Mouse (Mus musculus) neural tube, embryonic 15.5 days (tissue): ENCODE results near the gene Tlnrd1. TPM values are rescaled to one million over a fixed set of nuclear protein-coding genes. Genes with fewer than 3 reads are reported as not detected.
A peak's percentile ranks its signal among the peaks of the same experiment; 100 is the strongest.

ENCODE experiments used
- ATAC-seq: fragments of 200-750 bp; cut with Nextera tagmentation; 2 replicates; pipeline ENCODE4 v1.8.0; 2017; ENCODE audit warnings: mild to moderate bottlenecking, moderate TSS enrichment, moderate library complexity; ENCODE audit not compliant: low FRiP score
- H3K27ac ChIP-seq: fragments of 300-500 bp; sonication (generic); replicated peaks from 2 replicates; pipeline ENCODE4 v1.5.1; 2015; ENCODE audit warnings: mild to moderate bottlenecking, inconsistent platforms
- H3K27me3 ChIP-seq: fragments of 300-500 bp; sonication (generic); replicated peaks from 2 replicates; pipeline ENCODE4 v1.6.1; 2015; ENCODE audit warnings: inconsistent platforms
- H3K36me3 ChIP-seq: fragments of 300-500 bp; sonication (generic); 2 replicates; pipeline ENCODE4 v1.6.1; 2015; ENCODE audit warnings: inconsistent platforms
- H3K4me1 ChIP-seq: fragments of 300-500 bp; sonication (generic); 2 replicates; pipeline ENCODE4 v1.6.1; 2015; ENCODE audit warnings: inconsistent platforms
- H3K4me2 ChIP-seq: fragments of 300-500 bp; sonication (generic); 2 replicates; pipeline ENCODE4 v1.6.1; 2015; ENCODE audit warnings: inconsistent platforms, mild to moderate bottlenecking, moderate library complexity
- H3K4me3 ChIP-seq: fragments of 300-500 bp; sonication (generic); replicated peaks from 2 replicates; pipeline ENCODE4 v1.5.1; 2015; ENCODE audit warnings: mild to moderate bottlenecking, inconsistent platforms
- H3K9ac ChIP-seq: fragments of 300-500 bp; sonication (generic); replicated peaks from 2 replicates; pipeline ENCODE4 v1.6.1; 2015; ENCODE audit warnings: mild to moderate bottlenecking, inconsistent platforms
- H3K9me3 ChIP-seq: fragments of 300-500 bp; sonication (generic); replicated peaks from 2 replicates; pipeline ENCODE4 v1.6.1; 2016; ENCODE audit warnings: inconsistent platforms
- WGBS: fragments of 180-500 bp; shearing (Covaris S2); methylation state at CpG from one replicate; pipeline ENCODE4 v1.1.7; 2015; ENCODE audit warnings: mixed read lengths; 5-methylcytosine and 5-hydroxymethylcytosine counted together
- polyA plus RNA-seq: library from polyadenylated mRNA; unstranded; fragments of >200 nt; fragmentation: Nextera tagmentation; extraction: Ambion mirVana; gene quantifications from 2 replicates; pipeline ENCODE4 v1.2.1, GENCODE M21; 2015

Gene Tlnrd1
- polyA plus RNA-seq: 10.9 TPM in 2 replicates

DNA sequence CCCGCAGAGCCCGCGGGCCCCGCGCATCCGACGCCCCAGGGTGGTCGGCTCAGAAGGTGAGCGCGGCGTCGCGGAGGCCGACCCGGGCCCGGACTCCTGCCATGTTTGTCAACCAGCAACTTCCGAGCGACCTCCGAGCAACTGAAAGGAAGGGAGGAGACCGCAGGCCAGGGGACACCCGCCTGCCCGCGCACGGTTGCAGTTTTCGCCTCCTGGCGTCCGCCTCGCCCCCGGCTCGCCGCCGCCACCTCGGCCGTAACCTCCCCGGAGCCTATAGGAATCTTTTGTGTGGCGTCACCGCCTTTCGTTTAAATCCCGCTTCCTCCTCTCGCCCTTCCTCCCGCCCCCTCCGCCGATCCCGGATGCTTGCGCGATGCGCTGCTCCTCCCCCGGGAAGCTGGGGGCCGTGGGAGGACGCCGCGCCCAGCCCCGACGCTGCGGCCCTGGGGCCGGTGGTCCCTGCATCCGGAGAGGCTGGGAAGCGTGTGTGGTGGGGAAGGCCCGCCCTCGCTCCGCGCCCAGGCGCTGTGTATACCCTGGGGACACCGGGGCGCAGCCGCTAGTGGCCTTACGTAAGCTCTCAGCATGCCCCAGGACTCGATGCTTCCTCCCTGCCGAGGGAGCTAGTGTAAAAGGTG, at the start of gene Tlnrd1, which contains the start of gene Mesd:
TSS of gene Tlnrd1 (minus strand) at position 285 of the 638 bp plus-strand sequence.
TSS of gene Mesd (plus strand) at position 446 of the 638 bp plus-strand sequence.
- H3K9ac ChIP-seq: peak within 1 kb of the TSS; percentile 92
- H3K4me1 ChIP-seq: peaks cover 48% of the 10 kb centered on the region
- H3K9me3 ChIP-seq: no peaks in the 10 kb centered on the region
- ATAC-seq: peak; percentile 90
- H3K27me3 ChIP-seq: no peaks in the 10 kb centered on the region
- under 1% methylated on average over 62 of the region's 69 CpGs for WGBS
- H3K4me3 ChIP-seq: peak within 1 kb of the TSS; percentile 83
- H3K27ac ChIP-seq: peak within 1 kb of the TSS; percentile 94
- peak within 1 kb of the TSS; percentile 70 for H3K4me2 ChIP-seq
- H3K36me3 ChIP-seq: no peaks in the 10 kb centered on the region

DNA sequence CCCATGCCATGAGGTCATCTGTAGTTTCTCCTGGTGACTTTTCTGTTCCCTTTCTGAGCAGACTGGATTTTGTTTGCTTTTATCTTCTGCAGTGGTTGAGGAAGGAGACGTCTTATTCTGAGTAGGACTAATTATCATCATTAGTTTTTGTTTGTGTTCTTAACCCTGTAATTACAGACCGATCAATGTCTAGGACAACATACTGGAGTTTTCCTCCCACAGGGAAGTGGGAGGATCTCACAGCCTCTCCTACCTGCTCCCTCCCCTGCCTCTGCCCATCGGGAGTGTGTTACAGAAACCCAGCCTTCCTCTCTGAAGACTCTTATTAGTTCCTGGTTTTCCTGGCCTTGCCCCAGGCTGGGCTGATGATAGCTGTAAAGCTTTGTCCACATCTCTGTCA, 37.5 kb upstream of the Tlnrd1 start:
- H3K9me3 ChIP-seq: no peaks in the 10 kb centered on the region
- H3K36me3 ChIP-seq: no peaks in the 10 kb centered on the region
- ATAC-seq: no peak
- H3K4me3 ChIP-seq: no peak overlapping the region
- no peak overlapping the region for H3K4me2 ChIP-seq
- no peaks in the 10 kb centered on the region for H3K27me3 ChIP-seq
- H3K27ac ChIP-seq: no peak overlapping the region
- WGBS: 65% methylated on average over 3 of the region's 3 CpGs
- H3K4me1 ChIP-seq: no peaks in the 10 kb centered on the region
- H3K9ac ChIP-seq: no peak overlapping the region

DNA sequence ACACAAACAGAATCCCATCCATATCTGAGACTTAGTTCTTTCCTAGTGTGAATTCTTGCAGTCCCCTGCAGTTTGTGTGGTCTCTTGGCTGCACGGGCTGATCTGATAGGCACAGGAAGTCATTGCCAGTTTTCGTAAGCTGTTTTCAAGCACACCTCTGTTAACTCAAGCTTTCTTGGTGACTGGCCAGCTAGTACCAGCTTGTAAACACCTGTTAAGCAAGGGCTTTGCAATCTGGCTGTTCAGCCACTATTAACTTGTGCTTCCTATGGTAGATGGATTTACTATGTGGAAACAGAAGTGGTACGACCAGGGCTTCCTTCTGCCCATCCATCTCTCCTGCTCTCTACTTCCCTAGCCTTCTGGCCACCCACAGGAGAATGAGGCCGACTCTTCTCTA, 36.1 kb upstream of the Tlnrd1 start:
- Histone ChIP-seq H3K9me3 (no peaks in the 10 kb centered on the region), H3K4me2 (no peak overlapping the region), H3K27ac (no peak overlapping the region), H3K9ac (no peak overlapping the region), H3K27me3 (no peaks in the 10 kb centered on the region), H3K4me3 (no peak overlapping the region), H3K36me3 (no peaks in the 10 kb centered on the region), H3K4me1 (no peaks in the 10 kb centered on the region)
- no peak for ATAC-seq
- 81% methylated on average over 4 of the region's 4 CpGs for WGBS

DNA sequence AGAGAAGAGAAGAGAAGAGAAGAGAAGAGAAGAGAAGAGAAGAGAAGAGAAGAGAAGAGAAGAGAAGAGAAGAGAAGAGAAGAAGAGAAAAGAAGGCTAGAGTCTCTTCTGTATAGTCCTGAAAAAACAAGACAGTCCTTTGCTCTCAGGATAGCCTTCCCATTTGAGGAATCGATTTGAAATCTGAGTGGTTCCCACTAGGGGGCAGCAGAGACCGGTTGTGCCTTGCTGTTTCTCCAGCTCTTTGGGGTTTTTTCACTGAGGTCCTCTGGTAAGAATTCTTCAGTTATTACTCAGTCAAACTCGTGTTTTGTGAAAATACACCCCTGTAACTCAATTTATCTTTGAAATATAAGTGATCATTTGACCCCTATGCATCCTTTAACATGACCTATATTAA, 30.5 kb upstream of the Tlnrd1 start:
- no peak overlapping the region for H3K9ac ChIP-seq
- no peak overlapping the region for H3K4me3 ChIP-seq
- ATAC-seq: peak; percentile 50; the same call in 1 of the 2 replicates
- no peak overlapping the region for H3K4me2 ChIP-seq
- no peaks in the 10 kb centered on the region for H3K9me3 ChIP-seq
- no peak overlapping the region for H3K27ac ChIP-seq
- no peaks in the 10 kb centered on the region for H3K36me3 ChIP-seq
- WGBS: 0% methylated on average over 3 of the region's 3 CpGs
- no peaks in the 10 kb centered on the region for H3K4me1 ChIP-seq
- no peaks in the 10 kb centered on the region for H3K27me3 ChIP-seq

DNA sequence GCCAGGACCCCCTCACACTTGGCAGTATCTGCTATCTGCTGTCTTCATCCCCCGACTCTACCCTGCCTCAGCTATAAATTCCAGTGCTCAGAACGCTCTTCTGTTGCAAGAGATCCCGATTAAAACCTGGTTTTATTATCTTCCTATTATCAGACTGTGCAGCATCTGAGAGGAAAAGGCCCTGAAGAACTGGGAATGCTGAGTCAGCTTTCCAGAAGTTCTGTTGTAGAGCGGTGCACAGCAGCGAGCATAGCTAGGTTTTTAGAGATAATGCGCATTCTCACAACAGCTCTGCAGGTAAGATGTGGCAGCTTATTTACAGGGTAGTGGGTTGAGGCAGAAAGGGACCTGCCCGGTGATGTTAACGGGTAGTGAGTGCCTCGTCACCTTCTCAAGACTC, 29.9 kb upstream of the Tlnrd1 start:
- Histone ChIP-seq H3K4me2 (no peak overlapping the region), H3K36me3 (no peaks in the 10 kb centered on the region), H3K4me1 (no peaks in the 10 kb centered on the region), H3K27ac (no peak overlapping the region), H3K27me3 (no peaks in the 10 kb centered on the region), H3K9ac (no peak overlapping the region), H3K9me3 (no peaks in the 10 kb centered on the region), H3K4me3 (no peak overlapping the region)
- no peak for ATAC-seq
- WGBS: 77% methylated on average over 9 of the region's 9 CpGs

DNA sequence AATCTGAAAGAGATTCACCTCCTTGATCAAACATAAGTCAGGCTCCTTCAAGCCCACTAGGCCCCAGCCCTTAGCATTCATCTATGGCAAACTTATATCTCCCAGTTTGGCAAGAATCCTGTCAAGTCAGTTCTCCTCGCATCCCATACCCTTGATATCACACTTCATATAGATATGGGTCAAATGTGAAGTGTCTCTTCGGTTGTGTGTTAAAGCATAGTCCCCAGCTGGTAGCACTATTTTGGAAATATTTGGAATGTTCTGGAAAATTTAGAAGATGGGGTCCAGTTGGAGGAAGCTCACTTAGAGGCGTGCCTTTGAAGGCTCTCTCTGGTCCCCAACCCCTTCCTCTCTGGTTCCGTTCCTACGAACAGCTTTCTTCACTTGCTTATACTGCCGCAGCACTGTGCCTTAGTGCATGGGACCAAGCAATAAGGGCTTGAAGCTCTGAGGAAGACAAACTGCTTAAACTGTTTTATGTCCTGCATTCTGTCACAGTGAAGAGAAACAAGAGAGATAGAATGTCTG, 29.4 kb upstream of the Tlnrd1 start:
- no peak for ATAC-seq
- Histone ChIP-seq H3K36me3 (no peaks in the 10 kb centered on the region), H3K9ac (no peak overlapping the region), H3K9me3 (no peaks in the 10 kb centered on the region), H3K4me2 (no peak overlapping the region), H3K4me3 (no peak overlapping the region), H3K4me1 (no peaks in the 10 kb centered on the region), H3K27ac (no peak overlapping the region), H3K27me3 (no peaks in the 10 kb centered on the region)
- 89% methylated on average over 6 of the region's 6 CpGs for WGBS

DNA sequence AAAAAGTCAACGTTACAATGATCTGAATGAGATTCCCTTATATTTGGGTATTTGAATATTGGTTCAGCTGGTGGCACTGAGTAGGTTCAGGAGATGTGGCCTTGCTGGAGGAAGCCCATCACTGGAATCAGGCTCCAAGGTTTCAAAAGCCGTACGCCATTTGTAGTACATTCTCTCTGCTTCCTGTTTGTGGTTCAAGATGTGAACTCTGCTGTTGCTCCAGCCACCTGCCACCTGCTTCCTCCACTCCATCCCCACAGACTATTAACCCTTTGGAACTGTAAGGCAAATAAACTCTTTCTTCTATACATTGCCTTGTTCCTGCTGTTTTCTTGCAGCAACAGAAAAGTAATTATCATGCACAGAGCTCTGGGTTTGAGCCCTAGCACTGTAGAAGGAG, 27.8 kb upstream of the Tlnrd1 start:
- no peak overlapping the region for H3K4me2 ChIP-seq
- no peaks in the 10 kb centered on the region for H3K9me3 ChIP-seq
- 82% methylated on average over 3 of the region's 3 CpGs for WGBS
- no peaks in the 10 kb centered on the region for H3K4me1 ChIP-seq
- no peak for ATAC-seq
- no peaks in the 10 kb centered on the region for H3K36me3 ChIP-seq
- no peak overlapping the region for H3K27ac ChIP-seq
- H3K27me3 ChIP-seq: no peaks in the 10 kb centered on the region
- H3K9ac ChIP-seq: no peak overlapping the region
- H3K4me3 ChIP-seq: no peak overlapping the region

DNA sequence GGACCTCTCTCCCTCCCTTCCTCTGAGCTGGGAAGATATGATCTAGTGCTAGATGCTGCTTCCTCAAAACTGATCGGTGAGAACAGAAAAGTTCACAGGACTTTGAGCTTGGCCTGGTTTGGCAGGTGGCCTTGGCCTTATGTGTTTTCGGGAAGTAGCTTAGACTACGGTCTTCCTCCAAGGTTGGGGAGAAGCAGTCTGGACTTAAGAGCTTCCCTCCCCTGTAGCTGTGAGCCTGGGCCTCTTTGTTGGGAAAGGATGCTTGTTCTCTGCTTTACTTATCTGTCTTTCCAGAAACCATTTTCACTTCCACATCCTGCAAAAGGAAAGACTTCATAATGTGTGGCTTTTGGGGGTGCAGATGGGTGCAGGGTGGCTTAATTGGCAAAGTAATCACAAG, 20.7 kb upstream of the Tlnrd1 start:
- Histone ChIP-seq H3K9ac (no peak overlapping the region), H3K27me3 (no peaks in the 10 kb centered on the region), H3K4me2 (no peak overlapping the region), H3K36me3 (peaks cover 21% of the 10 kb centered on the region; the same call in 1 of the 2 replicates), H3K4me1 (no peaks in the 10 kb centered on the region), H3K27ac (no peak overlapping the region), H3K9me3 (no peaks in the 10 kb centered on the region), H3K4me3 (no peak overlapping the region)
- 93% methylated on average over 3 of the region's 3 CpGs for WGBS
- ATAC-seq: no peak

DNA sequence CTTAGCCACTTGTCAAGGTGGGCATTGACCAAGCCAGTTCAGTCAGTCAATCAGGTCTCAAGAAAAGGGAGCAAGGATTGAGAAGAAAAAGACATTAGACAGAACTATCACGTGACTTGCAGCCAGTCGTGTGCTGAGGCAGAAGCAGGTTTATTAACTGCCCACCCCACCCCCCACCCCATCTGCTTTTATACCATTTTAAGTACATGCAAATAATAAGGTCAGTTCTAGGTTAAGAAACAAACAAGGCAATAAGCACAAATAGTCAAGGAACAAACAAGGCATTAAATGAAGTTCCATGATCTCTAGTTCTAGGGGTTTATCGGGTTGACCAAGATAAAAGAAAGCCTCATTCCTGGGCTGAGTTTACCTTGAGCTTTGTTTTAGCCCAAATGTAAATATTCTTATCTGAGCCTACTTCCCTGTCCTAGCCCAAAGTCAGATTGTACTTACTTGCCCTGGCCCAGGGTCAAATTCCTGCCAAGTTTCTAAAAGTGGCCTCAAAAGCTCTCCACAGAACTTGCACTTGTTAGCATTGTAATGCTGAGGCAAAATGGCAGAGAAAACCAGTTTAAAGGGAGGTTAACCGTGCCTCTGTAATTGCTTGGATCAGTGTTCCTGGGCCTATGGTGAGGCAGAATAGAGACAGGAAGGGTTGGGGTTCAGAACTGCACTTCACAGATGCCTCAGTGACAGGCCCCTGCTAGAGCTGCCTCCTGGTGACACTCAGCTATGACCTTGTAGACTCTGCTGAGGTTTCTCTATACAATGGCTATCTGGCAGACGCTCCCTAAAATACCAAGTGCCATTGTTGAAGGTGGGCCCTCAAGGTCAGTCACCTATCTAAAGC, 18.4 kb upstream of the Tlnrd1 start:
- Histone ChIP-seq H3K4me2 (no peak overlapping the region), H3K4me3 (no peak overlapping the region), H3K9ac (no peak overlapping the region), H3K4me1 (no peaks in the 10 kb centered on the region), H3K9me3 (no peaks in the 10 kb centered on the region), H3K27ac (no peak overlapping the region), H3K27me3 (no peaks in the 10 kb centered on the region), H3K36me3 (peaks cover 44% of the 10 kb centered on the region)
- 78% methylated on average over 5 of the region's 5 CpGs for WGBS
- no peak for ATAC-seq

DNA sequence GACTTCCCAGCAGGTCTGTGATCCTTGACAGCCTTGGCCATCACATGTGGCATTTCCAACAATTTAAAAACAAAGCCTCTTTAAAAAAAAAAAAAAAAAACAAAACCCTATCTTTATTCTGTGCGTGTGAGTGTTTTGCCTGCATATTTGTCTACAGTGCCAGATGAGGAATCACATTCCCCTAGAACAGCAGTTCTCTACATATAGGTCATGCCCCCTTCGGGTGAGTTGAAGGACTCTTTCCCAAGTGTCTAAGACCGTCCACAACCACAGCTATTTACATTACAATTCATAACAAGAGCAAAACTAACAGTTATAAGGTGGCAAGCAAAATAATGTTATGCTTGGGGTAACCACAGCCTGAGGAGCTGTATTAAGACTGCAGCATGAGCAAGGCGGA, 17.3 kb upstream of the Tlnrd1 start:
- 94% methylated on average over 4 of the region's 4 CpGs for WGBS
- no peak overlapping the region for H3K4me2 ChIP-seq
- H3K9ac ChIP-seq: no peak overlapping the region
- H3K4me3 ChIP-seq: no peak overlapping the region
- no peaks in the 10 kb centered on the region for H3K4me1 ChIP-seq
- H3K9me3 ChIP-seq: no peaks in the 10 kb centered on the region
- H3K27me3 ChIP-seq: no peaks in the 10 kb centered on the region
- no peak overlapping the region for H3K27ac ChIP-seq
- no peak for ATAC-seq
- peaks cover 52% of the 10 kb centered on the region for H3K36me3 ChIP-seq

DNA sequence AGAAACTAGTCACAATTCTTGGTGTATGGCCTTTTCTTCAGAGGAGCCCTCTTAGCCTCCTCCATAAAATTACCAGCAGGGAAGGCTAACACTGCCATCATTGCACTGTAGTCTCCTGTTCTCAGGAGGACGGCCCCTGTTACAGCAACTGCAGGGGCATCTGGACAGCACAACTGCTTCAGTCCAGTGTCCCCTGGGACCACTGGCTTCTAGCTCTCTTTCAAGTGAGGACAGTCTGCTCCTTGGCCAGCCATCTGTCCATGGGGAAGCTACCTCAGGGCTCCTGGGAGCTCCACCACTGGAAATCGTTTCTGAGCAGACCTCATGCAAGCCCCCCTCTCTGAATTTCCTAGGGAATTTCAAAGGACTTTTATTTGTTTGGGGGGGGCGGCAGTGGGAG, 16.4 kb upstream of the Tlnrd1 start:
- Histone ChIP-seq H3K27me3 (no peaks in the 10 kb centered on the region), H3K4me3 (no peak overlapping the region), H3K4me1 (no peaks in the 10 kb centered on the region; the same call in 1 of the 2 replicates), H3K9me3 (no peaks in the 10 kb centered on the region), H3K36me3 (peaks cover 56% of the 10 kb centered on the region), H3K27ac (no peak overlapping the region), H3K9ac (no peak overlapping the region), H3K4me2 (no peak overlapping the region)
- no peak for ATAC-seq
- WGBS: 76% methylated on average over 3 of the region's 3 CpGs

DNA sequence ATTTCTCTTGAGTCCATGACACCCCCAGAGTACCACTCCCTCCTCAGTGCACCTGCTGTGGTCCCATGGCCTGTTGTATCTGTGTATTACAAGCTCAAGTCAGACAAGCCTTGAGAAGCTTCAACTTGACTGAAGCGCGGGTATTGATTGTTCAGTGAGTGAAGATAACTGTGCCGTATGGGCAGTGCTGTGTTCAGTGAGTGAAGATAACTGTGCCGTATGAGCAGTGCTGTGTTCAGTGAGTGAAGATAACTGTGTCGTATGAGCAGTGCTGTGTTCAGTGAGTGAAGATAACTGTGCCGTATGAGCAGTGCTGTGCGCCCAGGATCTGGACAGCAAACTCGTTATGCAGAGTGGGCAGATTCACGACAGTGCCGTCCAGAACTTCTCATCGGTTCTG, 14.2 kb upstream of the Tlnrd1 start:
- H3K4me3 ChIP-seq: no peak overlapping the region
- no peaks in the 10 kb centered on the region for H3K27me3 ChIP-seq
- H3K9ac ChIP-seq: no peak overlapping the region
- H3K9me3 ChIP-seq: no peaks in the 10 kb centered on the region
- H3K36me3 ChIP-seq: peaks cover 60% of the 10 kb centered on the region
- H3K27ac ChIP-seq: no peak overlapping the region
- WGBS: 95% methylated on average over 11 of the region's 11 CpGs
- peaks cover 17% of the 10 kb centered on the region for H3K4me1 ChIP-seq
- no peak overlapping the region for H3K4me2 ChIP-seq
- ATAC-seq: no peak
